Mouse (Mus musculus): Measurements from ENCODE around the gene Cfap61. TPM values are rescaled to one million over a fixed set of nuclear protein-coding genes. Genes with fewer than 3 reads are reported as not detected.

Cfap61 gene
- polyA plus RNA-seq, 1 experiment from 2014 or later = 1.3 TPM

DNA sequence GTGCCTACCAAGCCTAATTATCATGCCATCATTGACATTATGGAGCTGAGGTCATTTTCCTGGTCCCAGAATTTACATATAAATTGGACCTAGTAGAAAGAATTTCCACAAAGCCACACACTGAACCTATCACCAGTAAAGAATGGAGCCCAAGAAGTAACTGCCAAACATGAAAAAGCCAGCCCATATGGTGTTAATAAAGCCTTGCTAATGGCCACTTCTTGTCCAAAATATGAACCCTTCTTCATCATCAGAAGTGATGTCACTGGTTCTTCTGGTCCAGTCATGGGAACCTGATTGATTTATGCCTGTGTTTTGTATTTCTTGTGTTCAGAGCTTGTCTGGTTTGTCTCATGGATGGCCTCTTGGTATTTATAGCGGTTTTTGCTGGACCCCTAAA is 152.8 kb downstream of the Cfap61 start:
- Histone ChIP-seq H3K4me3 (replicated peaks; ENCODE audit: low read length) (no peak overlapping the region), H3K4me2 (ENCODE audit: low read length) (no peak overlapping the region), H3K36me3 (ENCODE audit: control insufficient read depth, insufficient read depth) (no peaks in the 10 kb centered on the region), H3K27ac (ENCODE audit: low read length) (no peak overlapping the region), H3K9me3 (ENCODE audit: control insufficient read depth, low read length) (no peaks in the 10 kb centered on the region), H3K9ac (replicated peaks; ENCODE audit: low read depth, low read length) (no peak overlapping the region), H3K4me1 (replicated peaks; ENCODE audit: control insufficient read depth, insufficient read depth, low read length) (peaks cover 4% of the 10 kb centered on the region; the same call in 1 of the 2 replicates), H3K27me3 (replicated peaks; ENCODE audit: control insufficient read depth, insufficient read depth, low read length) (no peaks in the 10 kb centered on the region)
- ATAC-seq = no peak
- 68% methylated on average over 1 of the region's 1 CpGs for WGBS

DNA sequence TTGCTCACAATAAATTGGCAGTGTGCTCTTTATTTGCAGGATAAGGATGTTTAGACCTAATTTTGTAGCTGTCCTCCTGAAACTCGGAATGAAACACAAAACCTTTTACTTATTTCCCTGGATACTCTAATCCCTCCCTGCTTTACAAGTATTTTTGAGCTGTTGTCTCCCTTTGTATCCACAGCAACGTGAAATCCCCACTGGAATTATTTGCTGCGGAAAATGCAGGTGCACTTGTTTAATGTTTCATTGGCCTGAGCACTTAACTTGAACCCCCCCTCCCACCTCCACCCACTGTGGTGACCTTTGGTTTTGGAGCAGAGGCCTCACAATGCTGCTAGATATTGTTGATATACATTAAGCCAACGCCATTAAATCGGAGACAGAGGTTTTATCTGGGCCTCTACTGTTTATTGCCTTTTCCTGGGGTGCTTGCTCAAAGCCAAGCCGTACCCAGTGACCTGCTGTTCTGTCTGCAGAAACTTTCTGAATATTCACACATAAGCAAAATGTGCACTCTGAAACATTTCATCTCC is 154.6 kb downstream of the Cfap61 start:
- 23% methylated on average over 6 of the region's 6 CpGs for WGBS
- ATAC-seq = no peak

DNA sequence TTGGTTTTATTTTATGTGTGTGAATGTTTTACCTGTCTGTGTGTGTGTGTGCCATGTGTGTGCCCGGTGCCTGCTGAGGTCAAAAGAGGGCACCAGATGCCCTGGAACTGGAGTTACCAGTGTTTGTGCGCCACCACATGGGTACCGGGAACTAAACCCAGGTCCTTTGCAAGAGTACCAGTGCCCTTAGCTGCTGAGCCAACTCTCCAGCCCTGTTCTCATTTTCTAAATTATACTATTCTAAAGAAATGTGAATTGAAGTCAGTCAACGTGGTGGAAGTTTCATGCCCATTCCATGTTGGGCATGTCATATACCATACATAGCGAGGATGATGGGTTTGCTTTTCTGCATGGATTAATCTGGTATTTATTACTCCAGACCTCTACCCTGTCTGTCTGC is 162.9 kb downstream of the Cfap61 start:
- 94% methylated on average over 5 of the region's 5 CpGs for WGBS
- Histone ChIP-seq H3K9ac (replicated peaks; ENCODE audit: low read depth, low read length) (no peak overlapping the region), H3K4me3 (replicated peaks; ENCODE audit: low read length) (no peak overlapping the region), H3K4me1 (replicated peaks; ENCODE audit: control insufficient read depth, insufficient read depth, low read length) (peaks cover 5% of the 10 kb centered on the region), H3K27me3 (replicated peaks; ENCODE audit: control insufficient read depth, insufficient read depth, low read length) (no peaks in the 10 kb centered on the region), H3K4me2 (ENCODE audit: low read length) (no peak overlapping the region), H3K27ac (ENCODE audit: low read length) (no peak overlapping the region), H3K9me3 (ENCODE audit: control insufficient read depth, low read length) (peaks cover 5% of the 10 kb centered on the region), H3K36me3 (ENCODE audit: control insufficient read depth, insufficient read depth) (no peaks in the 10 kb centered on the region)
- ATAC-seq = no peak

More for the DNA sequence above, 154.6 kb downstream of the Cfap61 start:
- no peaks in the 10 kb centered on the region for H3K27me3 ChIP-seq (replicated peaks; ENCODE audit: control insufficient read depth, insufficient read depth, low read length)
- no peaks in the 10 kb centered on the region; the same call in 1 of the 2 replicates for H3K4me1 ChIP-seq (replicated peaks; ENCODE audit: control insufficient read depth, insufficient read depth, low read length)
- no peak overlapping the region for H3K4me3 ChIP-seq (replicated peaks; ENCODE audit: low read length)
- H3K9me3 ChIP-seq (ENCODE audit: control insufficient read depth, low read length) = no peaks in the 10 kb centered on the region
- no peak overlapping the region for H3K4me2 ChIP-seq (ENCODE audit: low read length)
- H3K9ac ChIP-seq (replicated peaks; ENCODE audit: low read depth, low read length) = no peak overlapping the region
- H3K36me3 ChIP-seq (ENCODE audit: control insufficient read depth, insufficient read depth) = no peaks in the 10 kb centered on the region
- no peak overlapping the region for H3K27ac ChIP-seq (ENCODE audit: low read length)

DNA sequence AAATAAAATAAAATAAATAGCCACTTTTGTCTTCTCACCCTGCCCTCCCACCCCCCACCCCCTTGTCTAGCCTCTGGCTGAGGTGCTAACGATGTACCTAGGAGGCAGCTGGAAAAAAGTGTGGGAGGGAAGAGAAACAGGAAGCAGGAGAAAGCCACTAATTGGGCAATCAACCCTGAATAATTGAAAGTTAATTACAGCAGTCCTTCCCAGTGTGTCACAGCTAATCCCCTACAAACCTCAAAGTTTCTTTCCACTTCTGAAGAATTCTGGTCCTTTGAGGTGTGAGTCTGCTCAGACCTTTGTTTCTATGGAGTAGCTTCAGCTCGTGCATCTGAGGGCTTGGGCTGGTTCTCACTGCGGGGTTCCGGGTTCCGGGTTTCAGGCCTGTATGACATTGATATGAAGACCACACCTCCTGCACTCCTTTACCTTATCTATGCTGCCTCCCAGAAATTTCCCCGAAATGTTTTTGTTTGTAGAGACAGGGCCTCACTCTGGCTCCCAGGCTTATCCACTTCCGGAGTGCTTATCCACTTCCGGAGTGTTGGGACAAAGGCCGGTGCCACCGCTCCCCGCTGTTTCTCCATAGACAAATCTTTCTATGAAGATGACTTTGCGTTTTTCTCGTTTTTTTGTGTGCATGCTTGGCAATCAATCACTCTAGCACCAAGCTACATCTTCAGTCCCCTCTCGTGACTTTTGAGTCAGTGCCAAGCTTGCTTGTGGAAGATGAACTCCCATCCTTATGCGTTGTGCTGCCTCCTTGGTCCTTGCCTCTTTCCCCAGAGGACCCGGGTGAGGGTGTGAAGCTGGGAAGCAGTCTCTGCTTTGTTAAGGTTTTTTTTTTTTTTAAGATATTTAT is 164.5 kb downstream of the Cfap61 start:
- H3K27me3 ChIP-seq (replicated peaks; ENCODE audit: control insufficient read depth, insufficient read depth, low read length) = no peaks in the 10 kb centered on the region
- peaks cover 5% of the 10 kb centered on the region for H3K9me3 ChIP-seq (ENCODE audit: control insufficient read depth, low read length)
- H3K4me1 ChIP-seq (replicated peaks; ENCODE audit: control insufficient read depth, insufficient read depth, low read length) = peaks cover 8% of the 10 kb centered on the region
- no peak for ATAC-seq
- H3K27ac ChIP-seq (ENCODE audit: low read length) = no peak overlapping the region
- no peak overlapping the region for H3K4me3 ChIP-seq (replicated peaks; ENCODE audit: low read length)
- no peaks in the 10 kb centered on the region for H3K36me3 ChIP-seq (ENCODE audit: control insufficient read depth, insufficient read depth)
- H3K9ac ChIP-seq (replicated peaks; ENCODE audit: low read depth, low read length) = no peak overlapping the region
- no peak overlapping the region for H3K4me2 ChIP-seq (ENCODE audit: low read length)
- 29% methylated on average over 16 of the region's 16 CpGs for WGBS

DNA sequence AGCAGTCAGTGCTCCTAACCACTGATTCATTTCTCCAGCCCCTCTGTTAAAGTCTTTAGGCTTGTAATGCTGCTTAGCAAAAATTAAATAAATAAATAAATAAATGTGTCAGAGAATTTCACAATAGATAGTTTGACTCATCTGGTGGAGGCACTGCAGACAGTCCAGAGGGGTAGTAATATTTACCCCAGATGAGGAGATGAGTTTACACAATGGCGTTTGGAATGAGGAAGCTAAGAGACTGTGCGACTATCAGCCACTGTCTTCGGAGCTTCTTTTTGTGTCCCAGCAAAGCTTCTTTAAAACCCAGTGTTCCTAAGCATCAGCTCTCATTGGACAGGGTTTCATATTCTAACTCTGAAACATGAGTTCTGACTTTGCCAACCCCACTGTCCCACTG is 165.3 kb downstream of the Cfap61 start:
- WGBS = 94% methylated on average over 3 of the region's 3 CpGs
- Histone ChIP-seq H3K4me1 (replicated peaks; ENCODE audit: control insufficient read depth, insufficient read depth, low read length) (peaks cover 8% of the 10 kb centered on the region), H3K4me2 (ENCODE audit: low read length) (no peak overlapping the region), H3K9ac (replicated peaks; ENCODE audit: low read depth, low read length) (no peak overlapping the region), H3K36me3 (ENCODE audit: control insufficient read depth, insufficient read depth) (no peaks in the 10 kb centered on the region), H3K9me3 (ENCODE audit: control insufficient read depth, low read length) (peaks cover 5% of the 10 kb centered on the region), H3K27ac (ENCODE audit: low read length) (no peak overlapping the region), H3K4me3 (replicated peaks; ENCODE audit: low read length) (no peak overlapping the region), H3K27me3 (replicated peaks; ENCODE audit: control insufficient read depth, insufficient read depth, low read length) (no peaks in the 10 kb centered on the region)
- no peak for ATAC-seq

DNA sequence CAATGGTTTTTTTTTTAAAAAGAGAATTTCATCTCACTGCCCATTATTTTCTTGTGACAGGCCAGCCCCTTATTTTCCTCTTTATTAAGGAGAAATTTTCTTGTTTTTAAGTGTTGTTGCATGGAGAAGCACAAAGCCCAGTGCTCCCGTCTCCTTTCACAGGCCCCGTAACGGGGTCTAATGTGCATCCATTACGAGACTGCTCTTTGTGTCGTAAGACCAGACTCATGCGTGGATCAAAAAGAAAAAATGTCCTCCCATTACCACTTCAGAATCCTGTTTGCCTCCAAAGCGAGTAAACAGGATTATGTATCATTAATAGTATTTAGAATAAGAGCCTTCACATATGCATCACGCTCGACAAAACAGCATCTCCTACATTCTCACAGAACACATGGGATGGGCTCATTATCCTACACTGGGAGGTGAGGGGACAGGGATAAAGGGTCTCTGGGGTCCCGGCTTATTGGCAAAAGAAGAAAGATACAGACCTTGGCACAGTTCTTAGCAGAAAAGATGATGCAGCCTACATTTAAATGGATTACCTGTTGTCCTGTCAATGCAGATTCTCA is 166.0 kb downstream of the Cfap61 start:
- Histone ChIP-seq H3K36me3 (ENCODE audit: control insufficient read depth, insufficient read depth) (no peaks in the 10 kb centered on the region), H3K9ac (replicated peaks; ENCODE audit: low read depth, low read length) (no peak overlapping the region), H3K27me3 (replicated peaks; ENCODE audit: control insufficient read depth, insufficient read depth, low read length) (no peaks in the 10 kb centered on the region), H3K9me3 (ENCODE audit: control insufficient read depth, low read length) (peaks cover 5% of the 10 kb centered on the region), H3K4me3 (replicated peaks; ENCODE audit: low read length) (no peak overlapping the region), H3K4me1 (replicated peaks; ENCODE audit: control insufficient read depth, insufficient read depth, low read length) (peaks cover 8% of the 10 kb centered on the region), H3K4me2 (ENCODE audit: low read length) (no peak overlapping the region), H3K27ac (ENCODE audit: low read length) (no peak overlapping the region)
- ATAC-seq = no peak
- WGBS = 30% methylated on average over 10 of the region's 10 CpGs

DNA sequence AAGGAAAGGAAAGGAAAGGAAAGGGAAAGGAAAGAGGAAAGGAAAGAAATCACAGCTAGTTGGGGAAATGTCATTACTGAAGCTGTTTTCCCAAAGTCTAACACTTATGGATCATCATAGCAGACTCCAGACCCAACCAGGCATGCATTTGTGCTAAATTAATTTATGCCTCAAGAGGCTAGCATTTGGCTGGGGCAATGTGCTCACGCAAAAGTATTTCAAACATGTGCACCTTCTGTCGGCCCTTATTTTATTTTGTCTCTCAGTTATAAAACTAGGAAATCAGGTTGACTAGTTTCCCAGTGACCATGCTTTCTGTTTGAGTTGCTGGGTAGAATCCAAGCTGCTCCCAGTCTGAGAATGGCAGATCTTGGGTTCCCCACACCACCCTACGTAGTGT is 168.0 kb downstream of the Cfap61 start:
- ATAC-seq = peak; percentile 43; the same call in 1 of the 2 replicates
- Histone ChIP-seq H3K4me1 (replicated peaks; ENCODE audit: control insufficient read depth, insufficient read depth, low read length) (peaks cover 8% of the 10 kb centered on the region), H3K27ac (ENCODE audit: low read length) (no peak overlapping the region), H3K4me3 (replicated peaks; ENCODE audit: low read length) (no peak overlapping the region), H3K9ac (replicated peaks; ENCODE audit: low read depth, low read length) (no peak overlapping the region), H3K27me3 (replicated peaks; ENCODE audit: control insufficient read depth, insufficient read depth, low read length) (no peaks in the 10 kb centered on the region), H3K4me2 (ENCODE audit: low read length) (no peak overlapping the region), H3K36me3 (ENCODE audit: control insufficient read depth, insufficient read depth) (no peaks in the 10 kb centered on the region), H3K9me3 (ENCODE audit: control insufficient read depth, low read length) (peaks cover 5% of the 10 kb centered on the region)
- WGBS = 65% methylated on average over 3 of the region's 3 CpGs

DNA sequence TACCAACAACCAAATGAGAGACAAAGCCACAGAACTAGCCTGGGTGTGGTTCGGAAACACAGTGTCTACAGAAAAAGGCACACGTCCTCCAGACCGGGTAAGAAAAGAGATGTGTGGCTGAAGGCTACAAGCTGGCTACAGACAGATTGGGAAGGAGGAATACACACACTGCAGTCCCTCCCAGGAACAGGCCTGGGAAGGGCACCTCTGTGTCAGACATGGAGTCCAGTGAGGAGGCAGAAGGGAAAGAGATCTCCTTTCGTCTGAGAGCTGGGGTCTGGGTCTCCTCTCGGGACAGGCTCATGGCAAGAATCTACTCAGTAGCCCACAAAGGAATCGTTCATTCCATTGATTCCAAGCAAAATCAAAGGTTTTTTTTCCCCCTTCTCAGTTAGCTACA is 170.8 kb downstream of the Cfap61 start:
- H3K4me2 ChIP-seq (ENCODE audit: low read length) = no peak overlapping the region
- H3K27ac ChIP-seq (ENCODE audit: low read length) = no peak overlapping the region
- no peaks in the 10 kb centered on the region for H3K27me3 ChIP-seq (replicated peaks; ENCODE audit: control insufficient read depth, insufficient read depth, low read length)
- H3K4me1 ChIP-seq (replicated peaks; ENCODE audit: control insufficient read depth, insufficient read depth, low read length) = peaks cover 13% of the 10 kb centered on the region
- H3K36me3 ChIP-seq (ENCODE audit: control insufficient read depth, insufficient read depth) = no peaks in the 10 kb centered on the region
- WGBS = 75% methylated on average over 6 of the region's 6 CpGs
- no peak overlapping the region for H3K4me3 ChIP-seq (replicated peaks; ENCODE audit: low read length)
- no peaks in the 10 kb centered on the region for H3K9me3 ChIP-seq (ENCODE audit: control insufficient read depth, low read length)
- H3K9ac ChIP-seq (replicated peaks; ENCODE audit: low read depth, low read length) = no peak overlapping the region
- no peak for ATAC-seq

DNA sequence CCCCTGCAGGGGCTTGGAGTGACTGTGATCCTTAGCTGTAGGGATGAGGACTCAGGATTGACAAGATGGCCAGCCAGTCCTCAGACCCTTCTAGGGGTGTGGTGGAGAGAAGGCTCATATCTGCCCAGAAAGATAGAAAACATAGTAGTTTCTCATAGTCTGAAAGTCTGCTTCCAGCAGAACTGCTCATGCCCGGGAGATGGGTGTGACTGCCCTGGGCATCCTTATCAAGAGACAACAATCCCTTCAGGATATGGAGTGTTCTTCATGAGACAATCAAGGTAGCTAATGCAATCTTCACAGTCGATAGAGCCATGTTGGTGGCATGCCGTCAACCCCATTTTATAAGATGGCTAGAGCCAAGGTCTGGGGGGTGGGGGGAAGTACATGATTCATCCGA is 173.4 kb downstream of the Cfap61 start:
- Histone ChIP-seq H3K36me3 (ENCODE audit: control insufficient read depth, insufficient read depth) (no peaks in the 10 kb centered on the region), H3K27ac (ENCODE audit: low read length) (no peak overlapping the region), H3K4me1 (replicated peaks; ENCODE audit: control insufficient read depth, insufficient read depth, low read length) (peaks cover 9% of the 10 kb centered on the region), H3K4me3 (replicated peaks; ENCODE audit: low read length) (no peak overlapping the region), H3K27me3 (replicated peaks; ENCODE audit: control insufficient read depth, insufficient read depth, low read length) (no peaks in the 10 kb centered on the region), H3K9me3 (ENCODE audit: control insufficient read depth, low read length) (no peaks in the 10 kb centered on the region), H3K4me2 (ENCODE audit: low read length) (no peak overlapping the region), H3K9ac (replicated peaks; ENCODE audit: low read depth, low read length) (no peak overlapping the region)
- 95% methylated on average over 4 of the region's 4 CpGs for WGBS
- no peak for ATAC-seq
